Mouse (Mus musculus) brain, embryonic 18.5 days (tissue): ENCODE measurements around the gene Naa80.
"Not testable (repeated sequence)": the region's sequence is repeated elsewhere in the genome, so short reads cannot be mapped to it uniquely, and the experiment has no call there.

ENCODE experiments used
- DNase-seq: peaks from one replicate; pipeline ENCODE4 v3.0.0-alpha.2; 2012; ENCODE audit warnings: low read depth, low spot score

Naa80 gene

DNA sequence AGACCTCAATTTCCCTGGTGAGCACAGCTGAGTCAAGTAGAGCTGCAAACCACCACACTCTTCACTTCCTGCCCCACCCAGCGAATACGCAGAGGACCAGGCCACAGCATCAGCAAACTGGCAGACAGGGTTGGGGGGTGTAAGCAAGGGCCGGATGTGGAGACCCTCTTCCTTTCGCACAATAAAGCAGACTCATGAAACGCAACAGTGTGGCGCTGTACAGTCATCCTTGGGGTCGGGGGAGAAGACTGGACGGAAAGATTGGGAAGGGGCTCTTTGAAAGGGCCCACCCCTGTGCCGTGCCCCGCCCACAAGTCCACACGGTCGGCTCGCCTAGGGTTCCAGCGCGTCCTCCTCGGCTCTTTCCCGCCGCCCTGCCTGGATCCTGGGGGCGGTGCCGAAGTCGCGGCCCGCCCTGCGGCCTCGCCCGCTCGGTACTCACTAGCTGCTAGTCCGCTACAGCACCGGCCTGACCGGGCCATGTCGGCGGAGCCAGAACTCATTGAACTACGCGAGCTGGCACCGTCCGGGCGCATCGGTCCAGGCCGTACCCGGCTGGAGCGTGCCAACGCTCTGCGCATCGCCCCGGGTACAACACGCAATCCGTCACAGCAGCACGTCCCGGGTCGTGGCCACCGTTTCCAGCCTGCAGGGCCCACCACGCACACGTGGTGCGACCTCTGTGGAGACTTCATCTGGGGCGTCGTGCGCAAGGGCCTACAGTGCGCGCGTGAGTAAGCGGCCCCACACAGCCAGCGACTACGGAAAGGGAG, 27.4 kb upstream of the Naa80 start, which contains the start of gene Rassf1:
Gene Rassf1 (plus strand): TSS at position 439 of the 773 bp plus-strand sequence.
- no peak for DNase-seq

DNA sequence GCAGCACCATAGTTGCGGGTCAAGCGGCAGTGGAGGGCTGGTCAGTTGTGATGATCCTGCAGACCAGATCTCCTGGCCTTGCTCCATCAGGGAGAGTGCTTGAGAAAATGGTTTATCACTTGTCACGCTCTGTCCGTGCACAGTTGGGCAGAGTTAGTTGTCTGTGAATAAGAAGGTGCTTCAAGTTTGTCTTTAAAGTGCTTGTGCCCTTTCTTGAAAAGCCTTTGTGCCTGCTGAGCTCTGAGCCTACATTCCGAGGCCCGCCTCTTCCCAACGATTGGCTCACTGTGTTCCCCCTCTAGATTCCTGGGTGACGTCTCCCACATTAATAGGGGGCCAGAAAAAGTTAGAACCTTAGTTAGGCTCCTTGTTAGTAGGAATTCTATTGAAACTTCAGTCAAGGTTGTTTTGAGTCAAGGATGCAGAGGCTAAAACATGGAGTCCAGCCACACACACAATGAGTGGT, 26.8 kb upstream of the Naa80 start:
- no peak for DNase-seq

DNA sequence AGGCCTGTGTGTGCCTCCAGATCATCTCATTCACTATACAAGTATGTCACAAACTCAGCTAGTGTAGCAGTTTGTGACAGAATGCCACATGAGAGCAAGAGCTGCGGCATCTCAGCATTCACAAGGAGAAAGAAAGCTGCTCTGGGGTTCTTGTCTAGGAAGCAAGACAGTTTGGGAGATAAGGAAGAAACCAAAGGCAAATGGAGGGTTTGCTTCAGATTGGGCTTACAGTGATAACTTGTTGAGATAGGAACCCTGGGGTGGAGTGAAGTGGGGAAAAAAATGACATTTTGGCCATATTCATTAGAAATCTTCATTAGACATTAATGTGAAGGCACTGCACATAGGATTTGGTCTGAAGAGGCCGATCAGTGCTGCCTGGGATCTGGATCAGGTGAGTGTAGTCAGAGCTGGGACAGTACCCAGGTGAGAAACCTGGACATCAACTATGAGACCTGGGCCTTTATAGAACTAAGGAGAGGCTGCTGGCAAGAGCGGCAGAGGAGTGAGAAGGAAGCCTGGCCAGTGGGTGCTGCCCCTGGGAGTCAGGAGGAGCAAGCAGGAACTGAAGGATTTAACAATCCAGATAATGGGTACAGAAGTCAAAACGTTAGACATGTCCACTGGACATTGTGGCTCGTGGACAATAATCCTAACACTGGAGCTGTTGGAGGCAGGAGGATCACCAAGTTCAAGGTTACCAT, 25.8 kb upstream of the Naa80 start:
- DNase-seq: no peak

DNA sequence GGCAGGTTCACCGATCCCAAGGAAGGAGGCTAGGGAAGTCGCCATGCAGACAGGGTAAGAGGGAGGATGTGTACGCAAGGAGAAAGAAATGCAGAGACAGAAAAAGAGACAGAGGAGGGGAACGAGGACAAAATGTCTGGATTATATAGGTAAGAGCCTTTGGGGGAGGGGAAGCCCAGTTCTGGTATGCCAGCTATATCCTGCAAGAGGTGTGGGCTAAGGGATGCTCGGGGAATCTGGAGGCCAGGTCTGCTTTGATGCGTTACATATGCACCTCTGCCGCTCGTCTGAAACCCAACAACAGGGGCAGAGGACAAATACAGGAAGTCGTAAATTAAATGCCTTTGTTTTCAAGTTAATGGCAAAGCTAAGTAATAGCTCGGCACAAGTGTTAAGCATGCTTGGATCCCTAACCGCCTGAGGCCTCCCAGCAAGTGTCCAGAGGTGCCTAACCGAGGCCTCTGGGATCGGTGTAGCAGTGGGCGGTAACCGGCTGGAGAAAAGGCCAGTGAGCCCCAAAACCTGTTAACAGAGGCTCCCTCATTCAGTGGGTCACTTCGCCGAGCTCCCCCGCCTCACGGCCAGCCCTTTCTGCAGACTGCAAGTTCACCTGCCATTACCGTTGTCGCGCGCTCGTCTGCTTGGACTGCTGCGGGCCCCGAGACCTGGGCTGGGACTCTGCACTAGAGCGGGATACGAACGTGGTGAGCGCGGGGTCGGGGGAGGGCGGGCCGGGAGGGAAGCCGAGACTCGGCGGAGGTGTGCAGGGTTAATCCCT, 25.0 kb upstream of the Naa80 start:
- DNase-seq: no peak

- peak; percentile 97 for DNase-seq
Measured at GRCm38 (mm10) chr9:107554319-107554825, 24.3 kb upstream of the Naa80 start.

DNA sequence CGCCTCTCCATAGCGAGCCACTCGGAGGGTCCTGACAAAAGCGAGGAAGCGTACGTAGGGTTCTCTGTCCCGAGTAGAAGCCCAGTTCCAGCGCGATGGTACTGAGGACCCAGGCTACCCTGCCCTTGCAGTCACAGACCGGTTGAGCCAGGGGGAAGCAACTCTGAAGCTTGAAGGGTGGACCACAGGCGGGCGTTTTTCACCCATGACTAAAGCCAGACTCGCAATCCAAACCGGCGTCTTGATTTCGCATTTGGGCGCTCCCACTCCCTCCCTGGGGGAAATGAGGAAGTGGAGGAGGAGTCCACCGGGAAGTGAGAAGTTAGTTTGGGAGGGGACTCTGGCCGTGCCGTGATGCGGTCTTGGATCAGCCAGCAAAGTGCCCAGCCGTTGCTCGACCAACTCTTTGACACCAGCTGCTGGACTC, 23.6 kb upstream of the Naa80 start:
- no peak for DNase-seq

DNA sequence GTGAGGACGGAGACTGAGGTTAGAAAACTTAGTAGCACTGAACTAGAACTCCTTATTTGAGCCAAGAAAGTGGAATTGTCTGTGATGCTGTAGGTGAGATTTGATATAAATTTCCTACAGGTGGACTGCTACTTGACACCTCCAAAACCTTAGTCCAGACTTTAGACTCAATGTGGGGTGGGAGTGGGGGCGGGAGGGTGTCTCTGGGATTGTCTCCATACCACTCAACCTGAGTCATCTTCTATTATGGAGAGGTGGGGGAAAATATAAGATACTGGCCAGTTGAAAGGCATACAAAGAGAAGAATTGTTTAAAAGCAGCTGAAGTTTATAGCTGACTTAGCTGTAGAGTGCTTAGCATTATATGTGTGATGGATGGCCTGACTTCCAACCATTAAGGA, 23.0 kb upstream of the Naa80 start:
- DNase-seq: no peak

DNA sequence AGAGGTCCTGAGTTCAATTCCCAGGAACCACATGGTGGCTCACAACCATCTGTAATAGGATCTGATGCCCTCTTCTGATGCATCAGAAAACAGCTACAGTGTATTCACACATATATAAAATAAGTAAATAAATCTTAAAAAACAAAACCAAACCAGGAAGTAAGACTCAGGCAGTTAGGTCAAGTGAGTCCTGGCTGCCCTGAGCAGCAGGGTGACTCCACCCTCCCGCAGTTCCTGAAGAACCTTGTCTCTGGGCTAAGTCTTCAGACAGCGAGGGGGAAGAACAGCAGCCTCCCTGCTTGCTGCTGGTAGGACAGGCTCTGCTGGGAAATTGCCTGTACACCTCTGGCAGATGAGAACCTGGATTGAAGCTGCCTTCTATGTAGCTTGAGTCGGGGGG, 22.3 kb upstream of the Naa80 start:
- no peak for DNase-seq

DNA sequence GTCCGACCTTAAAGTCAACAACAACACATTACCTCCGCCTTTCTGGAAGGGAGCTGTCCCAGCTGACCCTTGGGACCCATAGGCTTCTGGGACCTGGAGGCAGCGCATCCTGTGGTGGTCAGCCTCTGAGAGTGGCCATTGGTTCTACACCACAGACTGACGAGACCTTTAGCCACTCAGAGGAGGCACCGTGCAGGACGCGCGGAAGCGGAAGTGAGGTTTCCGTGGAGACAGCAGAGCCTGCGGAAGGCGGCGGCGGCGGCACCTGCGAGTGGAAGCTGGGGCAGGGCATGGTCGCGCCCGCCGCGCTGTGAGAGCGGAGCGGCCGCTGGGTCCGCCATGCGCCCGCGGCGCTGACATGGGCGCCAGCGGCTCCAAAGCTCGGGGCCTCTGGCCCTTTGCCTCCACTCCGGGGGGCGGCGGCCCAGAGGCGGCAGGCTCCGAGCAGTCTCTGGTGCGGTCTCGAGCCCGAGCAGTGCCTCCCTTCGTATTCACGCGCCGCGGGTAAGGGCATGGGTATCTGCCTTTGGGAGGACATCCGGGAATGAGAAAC, 15.6 kb upstream of the Naa80 start, which contains the start of gene Tusc2:
Gene Tusc2 (plus strand): TSS at position 227 of the 553 bp plus-strand sequence.
- peak; percentile 88 for DNase-seq

GRCm38 (mm10) chr9:107565556-107565955, 13.1 kb upstream of the Naa80 start:
- not testable (repeated sequence) for DNase-seq

- no peak for DNase-seq
Measured at GRCm38 (mm10) chr9:107566041-107566709, 12.5 kb upstream of the Naa80 start.

GRCm38 (mm10) chr9:107566855-107567254, 11.8 kb upstream of the Naa80 start:
- DNase-seq: no peak

DNA sequence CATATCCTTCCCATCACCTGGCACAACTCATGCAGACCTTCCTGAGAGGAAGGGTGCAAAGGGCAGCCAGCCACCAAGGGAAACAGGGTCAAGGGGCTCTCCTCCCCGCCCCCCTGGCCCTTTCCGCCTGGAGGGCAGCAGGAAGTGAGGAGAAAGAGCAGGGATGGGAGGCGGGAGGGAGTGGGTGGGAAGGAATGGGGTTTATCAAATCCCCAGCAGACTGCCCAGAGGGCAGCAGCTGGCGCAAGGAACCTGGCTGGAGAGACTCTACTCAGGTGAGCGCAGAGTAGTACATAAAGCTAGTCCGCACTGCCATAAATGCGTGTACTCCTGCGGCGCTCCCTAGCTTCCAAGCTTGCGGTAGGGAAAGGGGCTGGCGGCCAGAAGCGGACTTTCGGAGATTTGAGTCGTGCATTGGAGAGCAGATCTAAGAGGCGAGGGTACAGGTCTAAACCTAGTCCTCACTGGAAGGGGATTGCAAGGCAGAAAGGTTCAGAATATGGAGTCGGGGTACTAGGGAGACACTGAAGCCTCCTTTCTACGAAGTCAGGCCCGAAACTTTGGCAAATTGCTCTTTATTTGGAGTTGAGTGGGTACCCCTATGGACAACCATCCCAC, 10.9 kb upstream of the Naa80 start, which contains the start of gene Hyal2:
Gene Hyal2 (plus strand): TSS at position 244 of the 618 bp plus-strand sequence.
- DNase-seq: no peak

- DNase-seq: no peak
Measured at GRCm38 (mm10) chr9:107568331-107569261, 10.1 kb upstream of the Naa80 start.

GRCm38 (mm10) chr9:107569270-107569669, 9.4 kb upstream of the Naa80 start:
- DNase-seq: no peak

GRCm38 (mm10) chr9:107570016-107570415, 8.7 kb upstream of the Naa80 start:
- no peak for DNase-seq

- DNase-seq: no peak
Measured at GRCm38 (mm10) chr9:107570845-107571244, 7.8 kb upstream of the Naa80 start.

- DNase-seq: no peak
Measured at GRCm38 (mm10) chr9:107571534-107572326, 7.0 kb upstream of the Naa80 start.

DNA sequence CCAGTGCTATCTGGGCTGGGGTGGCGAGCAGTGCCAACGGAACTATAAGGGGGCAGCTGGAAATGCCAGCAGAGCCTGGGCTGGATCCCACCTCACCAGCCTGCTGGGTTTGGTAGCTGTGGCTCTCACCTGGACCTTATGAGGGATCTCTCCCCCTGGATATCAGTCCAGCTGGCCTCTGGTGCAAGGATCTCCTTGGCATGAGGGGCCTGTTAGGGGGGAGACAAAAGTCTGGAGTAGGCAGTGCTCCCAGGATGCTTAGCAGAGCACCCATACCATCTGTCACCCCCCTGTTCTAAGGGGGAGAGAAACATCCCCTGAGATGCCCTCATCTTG, 6.4 kb upstream of the Naa80 start:
- no peak for DNase-seq
